Mouse (Mus musculus) brain, embryonic 14.5 days (tissue): Measurements from ENCODE around the gene Tbc1d32.

Source experiments
- CTCF ChIP-seq: fragments of 200-500 bp; IDR thresholded peaks from 2 replicates; pipeline ENCODE4 v1.5.1; 2012; ENCODE audit warnings: inconsistent platforms, mild to moderate bottlenecking, moderate library complexity, borderline replicate concordance; ENCODE audit not compliant: insufficient read depth, insufficient read length; ENCODE audit errors: extremely low read depth
- POLR2A ChIP-seq: fragments of 200-500 bp; IDR thresholded peaks from 2 replicates; pipeline ENCODE4 v1.6.1; 2012; ENCODE audit warnings: mild to moderate bottlenecking, inconsistent platforms, borderline replicate concordance; ENCODE audit not compliant: poor library complexity, insufficient read depth, insufficient read length, severe bottlenecking; ENCODE audit errors: extremely low read depth

DNA sequence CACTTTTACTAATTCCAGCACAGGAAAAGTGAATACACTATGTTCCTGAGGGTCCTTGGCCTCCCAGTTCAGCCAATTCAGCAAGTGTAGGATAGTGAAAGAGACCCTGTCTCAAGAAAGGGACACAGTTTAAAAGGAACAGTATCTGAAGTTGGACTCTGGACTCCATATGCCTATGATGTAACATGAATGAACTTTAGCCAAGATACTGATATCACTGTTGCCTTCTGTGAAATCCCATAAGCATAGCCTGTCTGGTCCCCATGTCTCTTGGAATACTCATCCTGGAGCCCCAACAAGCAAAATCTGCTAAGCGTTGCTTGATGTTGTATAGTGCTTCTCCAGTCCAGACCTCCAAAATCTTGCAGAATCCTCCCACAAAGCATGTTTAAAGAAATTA lies 46.8 kb downstream of the Tbc1d32 start:
- no peak for TF ChIP-seq POLR2A
- TF ChIP-seq CTCF: no peak
